Mouse (Mus musculus) heart, postnatal 14 days (tissue): ENCODE data around the gene Cdh22. TPM values are rescaled to one million over a fixed set of nuclear protein-coding genes. Genes with fewer than 3 reads are reported as not detected.

ENCODE experiments used
- DNase-seq, 2 experiments: peaks; one replicate each; pipeline ENCODE4 v3.0.0; 2021 to 2022
- intact Hi-C: fragments of 180-260 bp; cut with DNase I; formaldehyde crosslinking; loops from one replicate; pipeline ENCODE4 v1.15.1; 2025
- total RNA-seq, 2 experiments: library from RNA; stranded (reverse); gene quantifications; 2 replicates each; pipeline ENCODE4 v1.2.3; 2021

Cdh22 gene
- total RNA-seq, 2 experiments from 2014 or later: 0.17 to 0.22 TPM

DNA sequence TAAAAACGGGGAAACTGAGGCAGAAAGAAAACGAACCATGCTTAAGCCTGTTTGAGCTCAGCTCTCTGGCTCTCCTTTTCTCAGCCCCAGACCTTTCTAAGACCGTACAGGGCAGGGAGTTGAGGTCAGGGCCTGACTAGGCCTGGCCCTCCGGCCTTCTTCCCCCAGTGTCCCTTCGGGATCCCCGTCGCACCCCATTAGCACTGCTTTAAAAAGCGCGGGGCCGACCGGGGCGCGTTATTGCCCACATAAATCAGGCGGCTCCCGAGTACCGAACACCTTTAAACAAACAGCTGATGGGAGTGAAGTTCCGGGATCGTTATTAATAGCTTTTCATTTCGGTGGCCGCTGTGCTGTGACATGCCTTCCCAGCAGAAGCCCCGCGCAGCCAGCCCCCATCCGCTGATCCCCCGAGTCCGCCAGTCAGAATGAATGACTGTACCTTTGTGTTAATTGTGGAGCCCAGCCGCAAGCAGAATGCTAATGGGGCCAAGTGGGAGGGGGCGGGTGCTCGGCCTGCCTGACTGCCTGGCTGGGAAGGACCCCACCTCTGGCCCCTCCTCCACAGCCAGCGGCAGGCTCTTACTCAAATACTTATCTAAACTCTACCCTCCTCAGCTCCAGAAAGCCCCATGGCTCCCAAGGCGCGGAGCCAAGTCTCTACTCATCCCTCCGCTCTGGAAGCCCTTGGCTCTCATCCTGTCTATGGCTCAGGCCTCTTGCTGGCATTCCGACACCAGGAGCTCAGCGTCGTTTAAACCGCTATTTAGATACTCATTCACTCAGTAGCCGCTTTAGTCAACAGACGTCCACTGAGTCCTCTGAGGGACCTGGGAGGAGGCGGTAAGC, 19.3 kb downstream of the Cdh22 start:
- intact Hi-C loops: no loop called here
- DNase-seq: peak in 1 of 2 experiments; percentile 19

DNA sequence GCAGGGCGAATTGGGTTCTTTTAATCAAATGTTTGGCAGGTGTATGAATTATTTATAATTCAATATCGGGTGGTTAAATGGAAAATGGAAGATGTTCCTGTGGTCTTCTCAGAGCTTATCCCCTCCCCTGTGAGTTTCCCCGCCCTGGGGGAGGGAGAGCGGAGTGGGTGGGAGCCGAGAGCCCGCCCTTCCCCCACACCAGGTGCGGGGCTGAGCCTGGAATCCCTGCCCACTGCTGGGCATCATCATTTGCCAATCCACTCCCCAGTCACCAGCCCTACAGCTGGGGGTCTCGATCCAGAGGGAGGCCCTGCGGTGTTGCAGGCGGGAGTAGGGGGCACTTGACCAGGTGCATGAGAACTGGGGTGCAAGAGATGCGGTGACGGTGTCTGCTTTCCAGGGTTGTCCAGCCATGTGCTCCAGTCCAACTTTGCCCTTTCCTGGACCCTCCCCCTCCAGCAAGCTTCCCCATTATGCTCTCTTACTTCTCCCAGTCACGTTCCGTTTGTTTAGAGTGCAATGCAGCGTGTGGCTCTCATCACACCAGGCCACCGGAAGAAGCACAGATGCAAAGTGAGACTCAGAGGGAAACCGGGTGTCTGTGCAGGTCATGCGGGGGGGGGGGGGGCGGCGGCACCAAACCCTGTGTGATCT, 23.1 kb downstream of the Cdh22 start:
- no peak for DNase-seq
- intact Hi-C loops: no loop called here

DNA sequence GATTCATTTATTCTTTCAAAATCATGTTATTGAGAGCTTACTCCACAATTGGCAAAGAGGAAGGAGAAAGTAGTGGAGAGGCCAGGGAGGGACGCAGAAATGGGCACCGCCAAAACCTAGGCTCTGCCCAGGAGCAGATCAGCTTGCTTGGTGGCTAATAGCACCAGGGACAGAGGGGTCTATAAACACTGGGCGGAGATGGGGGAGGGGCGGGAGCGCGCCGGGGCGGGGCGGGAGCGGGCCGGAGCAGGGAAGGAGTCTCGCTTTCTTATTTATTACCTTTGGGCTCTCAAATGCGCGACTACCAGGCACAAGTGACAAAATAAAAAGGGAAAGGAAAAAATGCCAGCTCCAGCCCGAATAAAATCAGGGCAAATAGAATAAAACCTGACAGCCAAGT, 23.7 kb downstream of the Cdh22 start:
- intact Hi-C loops: no loop called here
- no peak for DNase-seq

DNA sequence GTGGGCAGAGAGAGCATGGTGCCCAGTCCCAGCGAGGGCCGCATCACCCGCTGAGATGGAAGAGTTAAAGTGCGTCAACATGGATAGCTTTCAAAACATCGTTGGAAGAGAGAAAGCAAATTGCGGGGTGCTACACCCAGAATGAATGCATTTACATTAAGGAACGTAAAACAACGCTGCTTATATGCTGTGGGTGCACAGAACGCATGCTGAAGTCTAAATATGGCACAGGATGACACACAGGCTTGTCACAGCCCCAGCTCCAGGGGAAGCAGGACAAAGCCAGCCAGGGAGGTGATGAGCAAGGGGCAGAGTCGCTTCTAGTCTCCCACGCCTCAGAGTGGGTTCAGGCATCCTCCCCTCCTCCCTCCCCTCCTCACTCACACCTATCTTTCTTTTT, 27.0 kb downstream of the Cdh22 start:
- intact Hi-C loops: no loop called here

DNA sequence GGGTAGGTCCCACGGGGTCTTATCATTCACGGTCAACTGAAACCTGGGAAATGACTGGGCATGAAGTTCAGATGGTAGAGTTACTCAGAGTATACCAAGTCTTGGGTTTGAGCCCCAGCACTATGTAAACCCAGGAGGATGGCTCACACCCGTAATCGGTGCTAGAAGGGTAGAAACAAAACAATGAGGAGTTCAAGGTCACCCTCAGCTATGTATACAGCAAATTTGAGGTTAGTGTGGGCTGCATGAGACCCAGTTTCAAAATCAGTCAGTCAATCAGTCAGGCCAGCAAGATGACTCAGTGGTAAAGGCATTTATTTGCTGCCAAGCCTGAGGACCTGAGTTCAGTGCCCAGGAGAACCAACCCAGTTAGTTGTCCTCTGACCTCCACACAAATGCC, 27.6 kb downstream of the Cdh22 start:
- DNase-seq: no peak

More for the DNA sequence above, 27.0 kb downstream of the Cdh22 start:
- DNase-seq: no peak

DNA sequence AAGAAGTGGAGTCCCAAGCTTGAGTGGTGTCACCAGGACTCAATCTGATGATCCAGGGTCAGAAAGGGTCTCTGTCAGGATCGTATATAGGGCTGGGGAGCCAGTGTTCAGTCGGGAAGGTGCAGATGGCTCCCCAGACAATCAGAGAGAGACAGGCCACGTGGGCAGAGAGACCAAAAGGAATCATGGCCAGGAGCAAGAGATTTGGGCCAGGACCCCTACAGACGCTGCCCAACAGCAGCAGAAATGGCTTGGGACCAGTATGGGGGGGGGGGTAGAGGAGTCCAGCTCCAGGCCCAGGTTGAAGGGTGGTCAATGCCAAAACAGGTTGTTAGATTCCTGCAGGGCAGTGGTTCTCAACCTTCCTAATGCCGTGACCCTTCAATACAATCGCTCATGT, 29.2 kb downstream of the Cdh22 start:
- DNase-seq: no peak

More for the DNA sequence above, 27.6 kb downstream of the Cdh22 start:
- intact Hi-C loops: no loop called here

DNA sequence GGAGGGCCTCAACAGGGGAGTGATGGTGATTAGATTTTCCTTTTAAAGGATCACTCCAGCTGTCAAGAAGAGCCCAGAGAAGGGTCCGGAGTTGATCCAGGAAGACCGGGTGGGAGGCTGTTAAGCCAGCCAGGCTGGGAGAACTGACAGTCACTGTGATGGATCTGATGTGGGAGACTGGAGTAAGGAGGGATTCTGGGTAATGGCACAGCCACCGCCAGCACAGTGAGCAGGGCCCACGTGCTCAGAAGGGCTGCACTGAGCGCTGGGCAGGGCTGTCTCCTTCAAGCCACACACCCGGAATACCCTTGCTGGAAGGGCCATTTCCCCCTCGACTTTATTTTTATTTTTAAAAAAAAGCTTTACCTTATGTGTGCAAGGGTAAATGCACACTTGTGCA, 29.7 kb downstream of the Cdh22 start:
- intact Hi-C loops: no loop called here
- DNase-seq: no peak

More for the DNA sequence above, 29.2 kb downstream of the Cdh22 start:
- intact Hi-C loops: no loop called here

DNA sequence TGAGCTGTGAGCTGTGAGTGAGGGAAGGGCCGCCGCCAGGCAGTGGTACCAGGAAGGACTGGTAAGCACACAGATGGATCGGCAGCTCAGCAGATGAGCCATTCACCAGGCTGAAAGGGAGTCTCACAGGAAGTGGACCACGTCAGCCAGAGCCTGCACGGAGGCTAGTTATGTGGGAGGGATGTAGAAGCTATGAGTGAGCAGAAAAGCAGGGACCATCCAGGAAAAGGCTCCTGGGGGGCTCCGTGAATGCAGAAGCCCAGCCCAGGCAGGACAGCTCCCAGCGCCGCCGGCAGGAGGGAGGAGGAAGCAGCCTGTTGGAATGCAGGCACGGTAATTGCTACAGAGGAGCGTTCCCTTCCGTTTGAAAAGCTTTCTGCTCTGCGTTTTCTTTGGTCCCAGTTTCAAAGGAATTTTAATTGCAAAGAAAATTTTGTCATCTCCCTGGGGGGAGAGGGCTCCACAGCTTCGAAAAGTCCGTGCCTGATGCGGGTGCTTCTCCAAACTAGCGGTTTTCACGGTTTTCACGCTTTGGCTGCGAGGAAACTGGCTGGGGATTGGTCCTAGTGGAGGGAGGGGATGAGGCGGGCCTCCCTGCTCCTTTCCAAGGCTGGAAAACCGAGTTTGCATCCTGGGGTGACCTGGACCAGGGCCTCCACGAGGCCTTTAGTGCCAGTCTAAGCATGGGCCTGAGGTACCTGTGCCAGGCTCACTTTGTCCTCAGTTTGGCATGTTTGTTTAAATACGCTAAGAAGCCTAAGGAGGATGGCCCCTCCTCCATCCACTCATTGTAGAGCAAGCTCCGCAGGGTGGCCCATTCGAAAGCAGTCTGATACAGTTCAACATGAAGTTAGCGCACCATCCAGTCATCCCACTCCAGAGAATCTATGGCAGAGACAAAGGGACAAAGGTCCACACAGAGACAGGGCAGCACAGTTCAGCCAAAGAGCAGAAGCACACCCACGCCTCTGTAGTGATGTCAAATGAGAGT, 32.6 kb downstream of the Cdh22 start:
- intact Hi-C loops: no loop called here
- DNase-seq: no peak

DNA sequence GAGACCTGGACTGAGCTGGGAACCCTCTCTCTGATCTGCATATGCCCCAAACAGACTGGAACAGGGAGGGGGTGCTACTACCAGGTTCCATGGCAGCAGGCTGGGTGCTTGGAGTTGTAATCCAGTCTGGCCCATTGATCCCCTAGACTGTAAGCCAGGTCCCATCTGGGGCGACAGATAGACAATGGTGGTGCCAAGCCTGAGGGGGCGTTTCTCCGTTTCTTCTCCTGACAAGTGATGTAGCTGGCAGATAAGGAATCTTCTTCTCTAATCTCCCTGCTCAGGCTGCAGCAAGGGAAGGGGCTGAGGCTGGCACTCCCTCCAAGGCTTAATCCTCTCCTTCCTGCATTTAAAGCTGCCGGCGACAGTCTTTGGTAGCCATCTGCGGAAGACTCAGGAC, 37.1 kb downstream of the Cdh22 start:
- intact Hi-C loops: no loop called here
- no peak for DNase-seq

DNA sequence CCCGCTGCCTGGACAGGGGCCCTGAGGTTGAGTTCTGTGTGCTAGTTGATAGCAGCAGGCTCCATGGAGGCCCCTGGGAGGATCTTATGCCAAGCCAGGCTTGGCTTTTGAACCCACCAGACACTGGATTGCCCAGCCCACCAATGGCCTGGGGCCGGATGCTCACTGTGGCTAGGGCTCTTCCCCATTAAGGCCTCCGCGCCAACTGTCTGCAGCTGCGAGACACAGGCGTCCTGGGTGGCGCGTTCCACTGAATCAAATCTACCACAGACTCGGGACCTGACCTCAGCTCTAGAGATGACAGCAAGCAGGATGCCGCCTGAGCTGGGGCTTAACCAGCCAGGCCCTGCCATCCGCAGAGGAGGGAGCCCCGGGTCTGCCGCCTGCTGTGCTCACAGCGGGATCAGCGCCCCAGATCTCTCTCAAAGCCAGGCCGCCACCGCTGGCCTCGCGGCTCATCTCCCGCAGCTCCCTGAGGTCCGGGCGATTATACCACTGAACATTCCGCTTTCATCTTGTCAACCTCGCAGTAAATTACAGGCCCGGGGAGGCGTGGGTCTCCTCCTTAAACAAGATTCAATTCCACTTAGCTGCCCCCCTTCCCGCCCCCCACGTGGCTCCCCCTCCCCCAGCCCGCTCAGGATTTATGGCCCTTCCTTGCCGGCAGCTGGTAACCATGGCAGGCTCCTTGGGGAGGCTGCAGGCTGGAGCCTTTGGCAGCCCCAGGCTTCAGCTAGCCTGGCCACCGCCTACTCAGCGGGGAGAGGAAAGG, 39.1 kb downstream of the Cdh22 start:
- DNase-seq: peak; percentile 11 to 17
- intact Hi-C loops: no loop called here

DNA sequence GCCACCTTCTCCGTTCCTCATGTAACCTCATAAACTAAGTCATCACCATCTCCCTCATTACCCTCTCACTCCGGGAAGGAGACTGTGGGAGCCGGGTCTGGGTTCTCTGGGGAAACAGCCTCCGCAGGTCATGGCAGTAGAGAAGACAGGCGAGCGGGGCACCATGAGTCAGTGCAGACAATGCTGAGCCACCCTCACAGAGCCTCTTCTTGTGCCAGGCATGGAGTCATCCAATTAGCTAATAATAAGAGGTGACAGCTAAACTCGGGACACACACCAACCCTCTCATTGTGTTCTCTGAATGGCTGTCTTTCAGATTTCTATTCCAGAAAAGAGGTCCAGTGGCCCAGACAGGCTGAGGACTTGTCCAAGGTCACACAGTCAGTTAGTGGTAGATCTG, 43.2 kb downstream of the Cdh22 start:
- intact Hi-C loops: no loop called here
- DNase-seq: no peak

DNA sequence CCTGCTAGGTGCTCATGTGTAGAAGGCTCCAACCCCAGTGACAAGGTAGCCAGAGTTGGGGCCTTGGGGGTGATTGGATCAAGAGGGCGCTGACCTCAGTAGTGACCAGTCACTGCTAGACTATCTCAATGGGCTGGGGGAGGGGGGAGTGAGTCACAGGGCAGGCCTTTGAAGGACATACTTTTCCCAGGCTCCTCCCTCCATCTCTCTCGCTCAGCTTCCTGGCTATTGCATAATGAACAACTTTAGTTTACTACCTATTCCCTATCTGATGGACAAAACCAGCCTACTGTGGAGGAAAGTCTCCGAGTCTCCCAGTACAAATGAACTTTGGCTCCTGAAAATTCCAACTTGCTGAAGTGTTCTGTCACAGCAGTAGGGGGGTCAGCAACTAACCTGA, 45.1 kb downstream of the Cdh22 start:
- DNase-seq: no peak
- intact Hi-C loops: no loop called here

DNA sequence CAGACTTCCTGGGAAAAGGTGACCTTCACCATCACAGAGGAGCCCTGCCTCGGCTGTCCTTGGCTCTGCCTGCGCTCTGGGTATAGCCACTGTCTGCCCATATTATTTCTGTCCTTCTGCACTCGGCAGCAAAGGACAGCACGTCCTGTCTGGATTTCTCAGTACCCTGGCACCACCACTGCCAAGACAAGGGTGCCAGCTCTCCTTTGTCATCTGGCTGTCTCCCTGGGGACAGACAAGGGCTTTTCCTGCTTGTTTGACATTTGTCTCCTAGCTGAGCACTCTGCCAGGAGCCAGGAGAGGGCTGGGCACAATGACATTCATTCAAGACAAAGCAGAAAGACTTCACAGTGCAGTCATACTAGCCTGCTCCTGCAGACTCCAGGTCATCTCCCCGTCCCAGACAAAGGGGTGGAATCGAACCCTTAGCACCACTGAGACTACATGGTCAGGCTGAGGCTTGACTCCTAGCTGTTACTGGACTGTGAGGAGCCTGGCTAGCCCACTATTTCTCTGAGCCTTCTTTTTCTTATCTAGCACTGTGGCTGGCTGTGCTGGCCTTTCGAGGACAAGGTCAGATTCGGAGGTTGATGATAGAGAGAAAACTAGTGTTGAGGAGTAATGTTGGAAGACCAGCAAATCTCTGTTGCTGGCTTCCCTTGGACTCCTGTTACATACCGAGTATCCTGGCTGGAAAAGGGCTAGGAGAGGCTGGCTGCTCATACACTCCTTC, 46.8 kb downstream of the Cdh22 start:
- intact Hi-C loops: no loop called here
- no peak for DNase-seq

DNA sequence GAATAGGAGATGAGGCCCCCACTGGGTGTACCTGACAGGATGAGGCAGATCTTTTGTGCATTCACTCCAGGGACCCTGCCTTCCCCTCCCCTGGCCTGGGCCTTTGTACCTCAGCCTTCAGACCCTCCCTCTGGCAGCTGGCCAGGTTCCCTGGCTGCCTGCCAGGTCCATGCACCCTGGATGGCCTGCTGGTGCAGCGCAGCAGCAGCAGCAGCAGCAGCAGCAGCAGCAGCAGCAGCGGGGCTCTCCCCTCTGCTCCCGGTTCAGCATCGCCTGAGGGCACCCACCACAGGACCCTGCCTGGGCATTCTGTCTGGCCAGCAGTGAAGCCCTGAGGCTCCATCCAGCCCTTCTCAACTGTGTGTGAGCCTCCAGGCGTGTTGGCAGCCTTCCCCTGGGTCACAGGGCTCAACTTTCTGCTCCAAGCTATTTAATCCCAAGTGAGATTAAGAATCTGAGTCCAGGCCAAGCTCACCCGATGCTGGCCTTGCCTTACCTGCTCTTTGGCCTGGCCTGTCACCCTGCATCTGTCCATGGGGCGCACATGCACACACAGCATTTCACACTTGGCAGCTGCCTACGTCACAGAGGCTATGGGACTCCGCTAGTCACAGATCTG, 50.5 kb downstream of the Cdh22 start:
- peak; percentile 23 to 30 for DNase-seq
- intact Hi-C loops: no loop called here

DNA sequence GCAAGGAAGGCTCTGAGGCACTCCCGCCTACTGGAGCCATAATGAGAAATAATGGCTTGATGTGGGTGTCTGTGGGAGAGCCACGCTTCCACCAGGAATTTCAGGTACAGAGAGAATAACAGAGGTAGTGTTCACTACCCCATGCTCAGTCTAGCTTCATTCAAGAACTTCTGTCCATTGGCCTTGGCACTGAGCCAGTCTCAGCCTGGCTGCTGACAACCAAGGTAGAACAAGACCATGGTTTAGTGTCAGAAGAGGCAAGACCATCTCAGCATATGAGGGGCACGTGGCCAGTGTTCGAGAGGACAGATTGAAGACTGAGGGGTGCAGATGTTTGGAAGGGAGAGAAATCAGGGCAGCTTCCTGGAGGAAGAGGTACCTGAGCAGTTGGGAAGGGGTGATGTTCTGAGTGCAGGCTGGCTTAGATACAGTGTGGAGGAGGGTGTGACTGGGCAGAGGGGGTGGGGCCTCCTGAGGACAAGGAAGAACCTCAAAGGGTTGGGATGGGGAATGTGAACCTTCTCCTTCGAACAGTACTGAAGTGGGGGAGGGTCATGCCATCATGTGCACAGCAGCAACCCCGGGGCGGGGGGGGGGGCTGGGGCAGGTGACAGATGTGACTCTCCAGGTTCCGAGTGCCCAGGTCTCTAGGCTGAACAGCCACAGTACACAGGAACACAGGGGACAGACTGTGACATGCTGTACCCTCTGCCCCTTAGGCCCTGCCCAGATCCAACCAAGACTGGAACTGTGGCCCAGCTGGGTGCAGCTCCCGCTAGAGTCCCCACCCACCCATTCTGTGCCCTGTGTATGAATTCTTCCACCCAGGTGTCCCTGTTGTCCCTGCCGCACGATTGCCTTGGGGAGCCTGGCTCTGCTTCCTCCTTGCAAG, 52.3 kb downstream of the Cdh22 start:
- intact Hi-C loops: no loop called here
- DNase-seq: no peak

DNA sequence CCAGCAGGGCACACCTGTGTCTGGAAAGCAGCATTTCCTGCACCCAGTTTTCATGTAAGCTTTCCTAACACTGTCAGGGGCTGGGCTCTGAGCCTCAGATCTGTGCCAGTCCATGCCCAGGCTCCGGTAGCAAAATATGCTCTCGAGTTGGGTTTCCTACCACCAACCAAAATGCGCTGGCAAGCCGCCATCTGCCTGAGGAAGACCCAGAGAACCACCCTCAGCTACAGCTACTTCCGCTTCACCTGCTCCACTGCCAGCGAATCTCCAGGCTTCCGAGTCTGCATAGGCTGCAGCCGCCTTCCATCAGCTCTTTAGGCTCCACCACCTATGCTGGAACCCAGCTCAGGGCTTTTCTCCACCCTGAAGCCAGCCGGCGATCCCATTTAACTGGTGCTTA, 55.4 kb downstream of the Cdh22 start:
- no peak for DNase-seq
- intact Hi-C loops: no loop called here

DNA sequence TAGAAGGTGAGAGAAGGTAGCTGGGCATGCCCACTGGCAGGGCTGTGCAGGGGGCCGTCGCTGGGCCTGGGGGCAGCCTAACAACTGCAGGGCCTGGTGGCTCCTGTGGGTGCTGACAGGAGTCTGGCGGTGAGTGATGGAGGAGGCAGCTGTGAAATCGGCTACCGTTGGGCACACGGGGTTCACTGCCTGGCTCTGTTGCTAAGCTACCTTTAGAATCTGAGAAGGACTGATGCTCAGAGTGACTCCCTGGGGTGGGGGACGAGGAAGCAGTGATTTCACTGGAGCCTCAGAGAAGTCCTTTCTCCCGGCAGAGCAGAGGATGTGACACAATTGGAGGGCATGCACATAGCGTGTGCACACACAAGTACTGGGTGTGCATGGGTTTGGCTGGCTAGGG, 57.7 kb downstream of the Cdh22 start:
- DNase-seq: no peak
- intact Hi-C loops: no loop called here
